Mouse (Mus musculus) testis, postnatal 14 days (tissue): ENCODE data around the gene Mllt3.

Experiments
- DNase-seq: peaks from one replicate; pipeline ENCODE4 v3.0.0; 2021; ENCODE audit warnings: low spot score

Gene Mllt3

GRCm38 (mm10) chr4:87880297-87880696, 152.9 kb downstream of the Mllt3 start:
- DNase-seq, result no peak

DNA sequence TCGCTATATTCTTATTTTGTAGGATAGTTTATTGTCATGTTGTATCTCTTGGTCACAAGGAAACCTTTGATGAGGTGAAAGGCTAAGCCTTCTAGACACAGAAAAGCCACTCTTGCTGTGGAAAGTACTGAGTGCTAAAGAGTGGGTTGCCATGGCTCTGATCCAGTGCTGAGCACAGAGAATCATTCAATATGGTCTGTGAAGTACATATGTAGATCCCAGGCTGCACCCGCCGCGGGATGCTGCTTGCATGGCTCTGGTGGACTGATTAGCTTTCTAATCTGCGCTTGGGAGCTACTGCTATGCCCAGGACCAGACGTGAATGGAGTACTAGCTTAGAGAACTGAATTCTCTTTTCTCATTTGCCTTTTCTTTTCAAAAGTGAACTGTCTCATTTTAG, 154.5 kb downstream of the Mllt3 start:
- no peak for DNase-seq

- DNase-seq, result no peak
Measured at GRCm38 (mm10) chr4:87870563-87870962, 162.6 kb downstream of the Mllt3 start.

GRCm38 (mm10) chr4:87866564-87866963, 166.6 kb downstream of the Mllt3 start:
- DNase-seq, result no peak

DNA sequence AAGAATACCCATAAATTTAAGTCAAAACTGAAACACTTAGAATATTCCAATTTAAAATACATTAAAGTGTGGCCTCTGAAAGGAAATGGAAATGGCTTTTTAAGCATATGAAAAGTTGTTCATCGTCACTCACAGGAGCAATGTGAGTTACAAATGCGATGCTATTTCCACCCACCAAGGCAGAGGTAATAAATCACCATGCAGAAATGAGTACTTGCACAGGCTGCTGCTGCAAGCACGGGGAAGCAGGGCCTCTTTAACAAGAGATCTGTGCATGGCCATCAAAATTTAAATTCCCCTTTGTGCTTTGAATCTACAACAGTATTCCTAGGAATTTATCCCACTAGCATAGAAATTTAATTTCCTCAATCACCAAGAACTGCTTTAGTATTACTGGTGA, 167.3 kb downstream of the Mllt3 start:
- DNase-seq, result no peak

GRCm38 (mm10) chr4:87865041-87865440, 168.1 kb downstream of the Mllt3 start:
- DNase-seq, result no peak

- DNase-seq, result no peak
Measured at GRCm38 (mm10) chr4:87863212-87863611, 170.0 kb downstream of the Mllt3 start.

- DNase-seq, result no peak
Measured at GRCm38 (mm10) chr4:87860723-87861122, 172.4 kb downstream of the Mllt3 start.

- DNase-seq, result no peak
Measured at GRCm38 (mm10) chr4:87859148-87859547, 174.0 kb downstream of the Mllt3 start.

GRCm38 (mm10) chr4:87857982-87858381, 175.2 kb downstream of the Mllt3 start:
- DNase-seq, result no peak

DNA sequence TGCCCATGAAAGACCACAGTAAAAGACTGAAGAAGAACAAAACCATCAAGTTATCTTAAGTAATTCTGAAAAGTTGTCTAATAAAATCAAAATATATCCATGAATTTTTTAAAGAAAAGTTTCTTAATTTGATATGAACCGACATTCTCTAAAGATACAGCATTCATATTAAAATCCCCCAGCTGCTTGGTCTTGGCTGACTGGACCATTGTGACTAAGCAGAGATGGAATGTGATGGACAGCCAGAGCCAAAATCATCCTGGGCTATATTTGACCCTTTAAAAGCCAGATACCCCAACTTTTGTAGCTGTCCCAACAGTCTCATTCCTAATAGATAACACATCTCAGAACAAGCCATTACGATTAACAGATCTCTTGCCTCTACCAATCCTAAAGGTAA, 180.7 kb downstream of the Mllt3 start:
- DNase-seq, result no peak

- no peak for DNase-seq
Measured at GRCm38 (mm10) chr4:87850051-87850450, 183.1 kb downstream of the Mllt3 start.

DNA sequence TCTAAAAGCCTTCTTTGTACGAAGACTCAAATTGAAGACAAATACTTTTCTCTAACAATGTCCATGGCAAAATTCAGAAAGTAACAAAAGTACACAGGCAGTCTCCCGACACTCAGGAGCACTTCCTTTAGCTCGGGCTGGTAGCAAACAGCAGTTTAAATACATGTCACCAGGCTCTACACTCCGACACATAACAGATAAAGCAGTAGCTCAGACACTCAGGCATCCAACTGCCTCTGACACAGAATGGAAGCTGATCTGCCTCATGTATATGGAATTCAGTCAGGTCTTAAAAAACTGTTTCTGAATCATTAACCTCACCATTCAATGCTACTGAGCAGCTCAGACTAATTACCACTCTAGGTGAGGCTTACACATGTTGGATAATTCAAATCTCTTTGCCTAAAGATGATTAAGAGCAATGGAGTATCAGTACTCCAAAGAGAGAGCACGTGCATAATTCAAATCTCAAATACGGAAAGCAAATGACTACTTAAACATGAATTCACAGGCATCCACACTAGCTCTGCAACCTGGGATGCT, 188.4 kb downstream of the Mllt3 start:
- no peak for DNase-seq

DNA sequence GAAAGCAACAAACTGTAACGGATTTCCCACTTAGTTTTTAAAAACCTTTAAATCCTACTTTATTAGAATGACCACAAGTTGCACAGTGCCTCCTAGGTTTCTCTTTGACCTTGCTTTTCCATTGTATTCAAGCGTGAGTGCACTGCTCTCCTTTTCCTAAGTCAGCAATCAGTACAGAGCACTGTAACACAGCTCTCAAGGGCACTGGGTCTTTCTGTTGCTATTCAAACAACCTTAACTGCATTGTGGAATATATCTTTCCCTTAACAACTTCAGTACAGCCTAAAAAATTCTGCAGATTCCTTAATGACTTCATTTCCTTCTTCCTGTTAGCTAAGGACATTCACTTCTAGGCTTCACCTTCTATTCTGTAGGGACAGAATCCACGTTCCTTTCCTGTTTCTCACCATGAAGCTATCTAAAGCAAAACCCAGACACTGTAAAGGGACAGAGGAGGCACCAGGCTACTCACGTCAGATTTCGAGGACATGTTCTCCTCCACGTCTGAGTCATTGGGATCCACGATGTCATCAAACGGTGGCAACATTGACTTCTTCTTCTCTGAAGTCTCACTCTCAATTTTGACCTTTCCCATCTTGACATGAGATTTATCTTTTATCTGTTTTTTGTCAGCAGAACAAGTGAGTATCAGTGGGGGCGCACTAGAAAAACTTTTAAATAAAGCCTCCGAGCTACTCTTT, 192.8 kb downstream of the Mllt3 start:
- DNase-seq, result no peak

DNA sequence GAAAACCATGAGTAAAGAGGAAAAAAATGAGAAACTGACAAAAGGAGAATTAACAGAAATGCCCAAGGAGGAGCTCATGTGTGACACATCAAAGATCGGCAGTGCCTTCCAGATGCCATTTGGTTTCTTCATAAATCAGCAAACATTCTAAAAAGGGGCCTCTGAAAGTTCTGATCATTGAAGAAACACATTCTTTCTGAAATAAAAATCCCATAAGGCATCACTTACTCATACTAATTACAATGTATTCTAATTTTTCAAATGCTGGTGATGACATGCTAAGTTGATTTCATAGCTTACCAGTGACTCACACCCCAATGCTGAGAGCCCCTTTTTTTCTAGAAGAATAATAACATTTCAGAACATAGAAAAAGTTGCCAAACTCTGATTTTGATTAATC, 194.4 kb downstream of the Mllt3 start:
- DNase-seq, result no peak

GRCm38 (mm10) chr4:87837471-87838361, 195.4 kb downstream of the Mllt3 start:
- DNase-seq, result no peak

- no peak for DNase-seq
Measured at GRCm38 (mm10) chr4:87836257-87836656, 196.9 kb downstream of the Mllt3 start.

DNA sequence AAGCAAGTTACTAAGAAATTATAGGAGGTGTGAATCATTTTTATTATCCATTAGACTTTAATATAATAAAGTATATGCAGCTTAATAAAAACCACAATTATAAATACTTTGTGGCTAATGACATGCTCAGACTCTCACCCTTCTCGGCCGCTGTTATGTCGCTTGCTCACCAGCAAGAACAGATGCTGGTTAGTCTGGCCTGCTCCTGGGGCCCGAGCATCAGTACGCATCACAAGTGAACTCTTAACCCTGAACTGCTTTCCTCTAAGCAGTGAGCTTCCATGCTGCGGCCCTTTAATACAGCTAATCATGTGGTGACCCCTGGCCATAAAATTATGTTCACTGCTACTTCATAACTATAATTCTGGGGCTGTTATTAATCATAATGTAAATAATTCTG, 198.0 kb downstream of the Mllt3 start:
- no peak for DNase-seq

DNA sequence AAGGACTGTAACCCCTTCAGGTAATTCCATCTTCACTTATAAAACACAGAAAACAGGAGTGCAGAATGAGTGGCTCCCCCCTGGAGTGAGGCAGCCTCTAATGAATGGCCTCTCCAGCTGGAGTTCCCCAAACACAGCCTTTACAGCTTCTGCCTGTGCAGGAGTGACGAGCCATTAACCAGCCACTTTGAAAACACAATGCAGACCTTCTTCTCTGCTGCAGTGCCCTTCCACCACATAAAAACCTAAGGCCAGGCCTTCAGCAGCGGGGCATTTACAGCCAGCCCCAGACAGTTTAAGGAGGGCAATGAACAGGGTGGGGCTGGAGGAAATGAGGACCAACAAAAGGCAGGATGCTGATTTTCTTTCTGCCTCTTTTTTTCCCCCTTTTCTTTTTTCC, 198.9 kb downstream of the Mllt3 start:
- no peak for DNase-seq

- DNase-seq, result no peak
Measured at GRCm38 (mm10) chr4:87830794-87831306, 202.3 kb downstream of the Mllt3 start.

DNA sequence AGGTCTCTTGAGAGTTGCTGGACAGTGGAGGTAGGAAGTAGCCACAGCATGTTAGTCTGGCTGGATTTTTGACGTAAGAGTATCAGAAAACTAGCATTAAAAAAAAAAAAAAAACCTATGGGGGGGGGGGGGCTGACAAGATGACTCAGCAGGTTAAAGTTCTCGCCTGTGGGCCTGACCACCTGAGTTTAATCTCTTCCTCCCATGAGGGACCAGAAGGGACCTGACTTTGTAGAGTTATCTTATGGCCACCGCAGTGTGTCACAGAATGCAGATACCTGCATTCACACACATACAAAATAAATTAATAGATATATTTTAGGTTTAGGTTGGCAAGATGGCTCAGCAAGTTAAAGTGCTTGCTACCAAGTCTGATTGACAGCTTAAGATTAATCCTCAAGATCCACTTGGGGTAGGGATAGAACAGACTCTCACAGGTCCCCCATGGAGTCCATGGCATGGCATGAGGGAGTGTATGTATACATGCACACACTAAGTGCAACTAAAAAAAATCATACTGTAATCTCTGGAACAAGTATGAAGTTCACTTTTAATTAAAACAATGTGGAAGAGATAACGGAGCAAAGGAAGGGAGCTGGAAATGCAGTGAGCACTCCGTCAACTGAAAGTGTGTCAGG, 203.6 kb downstream of the Mllt3 start:
- no peak for DNase-seq

- no peak for DNase-seq
Measured at GRCm38 (mm10) chr4:87826336-87826735, 206.8 kb downstream of the Mllt3 start.
